14 mouse cellular contexts compared by ENCODE assay signal in genomic region chr12:17408312-17408711, GRCm38 (mm10).
"Had no signal": no experiment of that assay in that cellular context is flagged by ENCODE, and none has a peak within 500 bp of the region (broad histone marks: within the 10 kb centered on the region; RNA-seq: fewer than 3 reads in every experiment).

No protein-coding gene starts in this region.

- DNase-seq: gastrocnemius, postnatal 14 days; gastrocnemius, postnatal 36 days; heart, postnatal 10 days; heart, postnatal 4 days; kidney, adult 18-20 months; kidney, adult 8-10 months; kidney, postnatal 10 days; kidney, postnatal 25 days; kidney, postnatal 4 days; liver; liver, embryonic 13.5 days had no signal

- ATAC-seq: hindbrain, postnatal 0 days; intestine, embryonic 15.5 days; intestine, postnatal 0 days had no signal
